Mouse (Mus musculus) ES-E14 (cell line): ENCODE results near the gene Grin2b.

Source experiments
- HCFC1 ChIP-seq: IDR thresholded peaks from 2 replicates; pipeline ENCODE4 v1.6.1; 2012; ENCODE audit warnings: low read length, inconsistent platforms, borderline replicate concordance; ENCODE audit not compliant: insufficient read depth
- MAFK ChIP-seq: IDR thresholded peaks from 2 replicates; pipeline ENCODE4 v1.6.1; 2014; ENCODE audit warnings: mild to moderate bottlenecking, low read depth, low read length, inconsistent platforms; ENCODE audit not compliant: insufficient read depth
- ZC3H11A ChIP-seq: IDR thresholded peaks from 2 replicates; pipeline ENCODE4 v1.6.1; 2012; ENCODE audit warnings: low read depth, mild to moderate bottlenecking, inconsistent platforms, low read length, borderline replicate concordance

- no peak for TF ChIP-seq HCFC1
- TF ChIP-seq MAFK, result peak; percentile 97
- TF ChIP-seq ZC3H11A, result no peak
Measured at GRCm38 (mm10) chr6:135700717-135701345, 472.5 kb downstream of the Grin2b start.
